Mouse (Mus musculus): ENCODE data around the gene Cdc14b. TPM values are rescaled to one million over a fixed set of nuclear protein-coding genes. Genes with fewer than 3 reads are reported as not detected.

Cdc14b gene
- 186 TPM for polyA plus RNA-seq (2014; fragmentation: Illumina TruSeq; extraction: RNeasy Lipid Tissue Mini Kit (QIAGEN cat#74804); ENCODE audit: low read depth, low replicate concordance)

DNA sequence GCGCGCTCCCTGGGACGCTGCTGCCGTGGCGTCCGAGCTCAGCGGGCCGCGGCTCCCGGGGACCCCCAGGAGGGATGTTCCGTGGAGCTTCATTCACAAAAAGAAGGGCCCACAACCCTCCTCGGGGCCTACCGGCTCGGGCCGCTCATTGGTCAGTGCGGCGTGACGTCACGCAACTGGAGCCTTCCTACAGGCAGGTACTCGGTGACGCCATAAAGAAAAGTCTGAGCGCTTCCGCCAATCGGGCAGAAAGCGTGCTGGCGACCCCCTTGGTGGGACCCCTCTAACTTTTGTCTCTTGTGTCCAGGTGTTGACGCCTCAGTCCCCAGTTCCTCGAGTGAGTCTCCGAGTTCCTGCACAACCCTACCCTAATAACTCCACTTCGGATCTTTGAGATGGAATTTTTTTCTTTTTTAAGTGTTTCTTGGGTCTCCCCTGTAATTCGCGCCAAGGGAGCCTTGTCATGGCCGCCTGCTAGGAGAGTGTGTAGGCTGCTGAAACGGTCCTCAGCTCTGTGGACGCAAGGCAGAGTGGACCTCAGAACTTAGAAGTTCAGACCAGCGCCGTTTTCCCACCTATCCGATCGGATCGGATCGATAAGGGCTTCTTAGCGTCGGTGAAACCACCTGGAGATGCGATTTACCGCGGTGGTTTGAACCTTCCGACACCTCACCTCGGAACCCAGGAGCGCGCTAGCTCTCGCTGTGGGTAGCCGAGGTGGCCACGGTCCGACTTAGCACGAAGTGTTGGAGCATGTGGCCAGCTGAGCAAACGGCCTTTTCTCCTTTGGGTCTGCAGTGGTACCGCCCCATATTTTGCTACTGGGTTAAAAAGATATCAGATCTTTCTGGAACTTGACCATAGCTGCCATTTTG, at the start of gene Cdc14b:
Gene Cdc14b, minus strand, starts transcription at position 412 of the 875 bp plus-strand sequence.

GRCm38 (mm10) chr13:64312024-64312915, 37.2 kb upstream of the Cdc14b start, which contains the start of gene Aaed1:
TSS of gene Aaed1 (minus strand) at chr13:64312710.

GRCm38 (mm10) chr13:64161548-64161915, 113.6 kb downstream of the Cdc14b start, which contains the start of gene Habp4:
TSS of gene Habp4 (plus strand) at chr13:64161824.

DNA sequence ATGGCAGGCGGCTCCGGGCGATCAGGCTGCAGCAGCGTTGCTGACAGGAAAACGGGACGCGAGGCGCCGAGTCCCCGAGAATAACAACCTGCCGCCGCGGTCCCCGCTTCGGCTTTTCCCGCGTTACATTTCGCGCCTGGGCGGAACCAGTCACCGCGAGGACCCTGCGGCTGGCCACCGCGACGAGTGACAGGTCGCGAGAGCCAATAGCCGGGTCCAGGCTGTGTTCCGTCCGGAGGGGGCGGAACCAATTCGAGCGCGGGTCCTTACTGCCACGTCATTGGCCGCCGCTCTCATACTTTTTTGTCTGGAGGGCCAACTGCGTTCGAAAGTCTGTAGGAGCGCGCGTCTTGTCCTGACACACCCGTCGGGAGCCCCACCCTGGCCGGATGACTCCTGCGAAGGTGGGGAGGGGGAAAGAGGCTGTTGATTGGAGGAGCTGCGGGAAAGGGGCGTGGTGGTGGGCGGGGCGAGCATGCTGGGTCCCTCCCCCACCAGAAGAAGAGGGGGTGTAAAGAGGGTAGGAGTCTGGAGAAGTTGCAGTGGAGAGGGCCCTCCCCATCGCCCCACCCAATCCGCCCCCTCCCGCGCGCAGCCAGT, 121.9 kb downstream of the Cdc14b start, which contains the start of gene Zfp367:
Gene Zfp367, minus strand, starts transcription at position 120 of the 600 bp plus-strand sequence.

Other genes with a start within 250 kb of the Cdc14b start
- gene Hsd17b3, start 186.1 kb downstream of the Cdc14b start, polyA plus RNA-seq (2014; fragmentation: Illumina TruSeq; extraction: RNeasy Lipid Tissue Mini Kit (QIAGEN cat#74804); ENCODE audit: low read depth, low replicate concordance), result 93.2 TPM
- 1.4 TPM for gene Slc35d2, start 145.9 kb downstream of the Cdc14b start, polyA plus RNA-seq (2014; fragmentation: Illumina TruSeq; extraction: RNeasy Lipid Tissue Mini Kit (QIAGEN cat#74804); ENCODE audit: low read depth, low replicate concordance)
- gene Zfp367, start 122.1 kb downstream of the Cdc14b start, polyA plus RNA-seq (2014; fragmentation: Illumina TruSeq; extraction: RNeasy Lipid Tissue Mini Kit (QIAGEN cat#74804); ENCODE audit: low read depth, low replicate concordance), result 83.7 TPM
- 85.9 TPM for gene Habp4, start 113.5 kb downstream of the Cdc14b start, polyA plus RNA-seq (2014; fragmentation: Illumina TruSeq; extraction: RNeasy Lipid Tissue Mini Kit (QIAGEN cat#74804); ENCODE audit: low read depth, low replicate concordance)
- gene Aaed1, start 37.4 kb upstream of the Cdc14b start, polyA plus RNA-seq (2014; fragmentation: Illumina TruSeq; extraction: RNeasy Lipid Tissue Mini Kit (QIAGEN cat#74804); ENCODE audit: low read depth, low replicate concordance), result 17.1 TPM
- gene Ctsl, start 95.6 kb upstream of the Cdc14b start, polyA plus RNA-seq (2014; fragmentation: Illumina TruSeq; extraction: RNeasy Lipid Tissue Mini Kit (QIAGEN cat#74804); ENCODE audit: low read depth, low replicate concordance), result 391 TPM
- gene Cdk20, start 157.0 kb upstream of the Cdc14b start, polyA plus RNA-seq (2014; fragmentation: Illumina TruSeq; extraction: RNeasy Lipid Tissue Mini Kit (QIAGEN cat#74804); ENCODE audit: low read depth, low replicate concordance), result 2.4 TPM
- gene Fam240b, start 222.5 kb upstream of the Cdc14b start, polyA plus RNA-seq (2014; fragmentation: Illumina TruSeq; extraction: RNeasy Lipid Tissue Mini Kit (QIAGEN cat#74804); ENCODE audit: low read depth, low replicate concordance), result not detected